Mouse (Mus musculus) thymus, postnatal 10 days (tissue): Measurements from ENCODE around the gene Rnf166.
A peak's percentile ranks its signal among the peaks of the same experiment; 100 is the strongest.

Experiments used
- DNase-seq, 2 experiments: peaks; one replicate each; pipeline ENCODE4 v3.0.0; 2021; ENCODE audit warnings: low spot score in 2 of 2

Gene Rnf166

GRCm38 (mm10) chr8:122475580-122476320 lies at the start of gene Rnf166, which contains the start of gene Ctu2:
Gene Rnf166, minus strand, starts transcription at chr8:122476064.
Gene Ctu2, plus strand, starts transcription at chr8:122476143.
- DNase-seq = peak; percentile 89 to 96

GRCm38 (mm10) chr8:122525004-122525403 lies 49.1 kb upstream of the Rnf166 start:
- DNase-seq = no peak

GRCm38 (mm10) chr8:122524506-122524905 lies 48.6 kb upstream of the Rnf166 start:
- no peak for DNase-seq

- no peak for DNase-seq
Measured at GRCm38 (mm10) chr8:122523652-122524360, 47.9 kb upstream of the Rnf166 start.

- no peak for DNase-seq
Measured at GRCm38 (mm10) chr8:122522796-122523651, 47.2 kb upstream of the Rnf166 start.

- DNase-seq = no peak
Measured at GRCm38 (mm10) chr8:122520611-122521010, 44.7 kb upstream of the Rnf166 start.

GRCm38 (mm10) chr8:122517541-122518190 lies 41.8 kb upstream of the Rnf166 start:
- no peak for DNase-seq

- no peak for DNase-seq
Measured at GRCm38 (mm10) chr8:122515699-122516098, 39.8 kb upstream of the Rnf166 start.

- DNase-seq = no peak
Measured at GRCm38 (mm10) chr8:122512392-122512791, 36.5 kb upstream of the Rnf166 start.

- DNase-seq = no peak
Measured at GRCm38 (mm10) chr8:122511552-122511951, 35.7 kb upstream of the Rnf166 start.

- peak; percentile 40 to 81 for DNase-seq
Measured at GRCm38 (mm10) chr8:122500856-122501255, 25.0 kb upstream of the Rnf166 start.

GRCm38 (mm10) chr8:122497912-122498311 lies 22.0 kb upstream of the Rnf166 start:
- no peak for DNase-seq

- no peak for DNase-seq
Measured at GRCm38 (mm10) chr8:122497016-122497734, 21.3 kb upstream of the Rnf166 start.

- DNase-seq = no peak
Measured at GRCm38 (mm10) chr8:122488387-122488786, 12.5 kb upstream of the Rnf166 start.

- DNase-seq = no peak
Measured at GRCm38 (mm10) chr8:122484831-122485230, 9.0 kb upstream of the Rnf166 start.

GRCm38 (mm10) chr8:122483877-122484276 lies 8.0 kb upstream of the Rnf166 start:
- no peak for DNase-seq

- no peak for DNase-seq
Measured at GRCm38 (mm10) chr8:122482448-122482847, 6.6 kb upstream of the Rnf166 start.

- DNase-seq = peak; percentile 51 to 52
Measured at GRCm38 (mm10) chr8:122474951-122475560, 808 bp downstream of the Rnf166 start.

- DNase-seq = peak; percentile 76 to 84
Measured at GRCm38 (mm10) chr8:122473911-122474421, 1.9 kb downstream of the Rnf166 start.

GRCm38 (mm10) chr8:122470691-122471090 lies 5.2 kb downstream of the Rnf166 start:
- DNase-seq = peak; percentile 68 to 69
